Mouse (Mus musculus) kidney, embryonic 16.5 days (tissue): ENCODE data around the gene Scgb1b20. TPM values are rescaled to one million over a fixed set of nuclear protein-coding genes. Genes with fewer than 3 reads are reported as not detected.
"Not testable (repeated sequence)": the region's sequence is repeated elsewhere in the genome, so short reads cannot be mapped to it uniquely, and the experiment has no call there.

Source experiments
- ATAC-seq: fragments of 200-750 bp; cut with Nextera tagmentation; 2 replicates; pipeline ENCODE4 v1.8.0; 2017; ENCODE audit warnings: moderate TSS enrichment; ENCODE audit not compliant: low FRiP score, low TSS enrichment
- H3K27ac ChIP-seq: fragments of 300-500 bp; sonication (generic); 2 replicates; pipeline ENCODE4 v1.5.1; 2014; ENCODE audit warnings: low read length
- H3K27me3 ChIP-seq: fragments of 300-500 bp; sonication (generic); 2 replicates; pipeline ENCODE4 v1.6.1; 2014; ENCODE audit warnings: low read length, control low read depth, mixed read lengths; ENCODE audit not compliant: insufficient read depth
- H3K36me3 ChIP-seq: fragments of 300-500 bp; sonication (generic); 2 replicates; pipeline ENCODE4 v1.6.1; 2014; ENCODE audit warnings: low read length, control low read depth, mixed read lengths; ENCODE audit not compliant: insufficient read depth
- H3K4me1 ChIP-seq: fragments of 300-500 bp; sonication (generic); 2 replicates; pipeline ENCODE4 v1.6.1; 2014; ENCODE audit warnings: low read length, control low read depth, mixed read lengths; ENCODE audit not compliant: insufficient read depth
- H3K4me2 ChIP-seq: fragments of 300-500 bp; sonication (generic); replicated peaks from 2 replicates; pipeline ENCODE4 v1.6.1; 2014; ENCODE audit warnings: low read depth, low read length
- H3K4me3 ChIP-seq: fragments of 300-500 bp; sonication (generic); 2 replicates; pipeline ENCODE4 v1.5.1; 2014; ENCODE audit warnings: mild to moderate bottlenecking, low read length
- H3K9ac ChIP-seq: fragments of 300-500 bp; sonication (generic); replicated peaks from 2 replicates; pipeline ENCODE4 v1.6.1; 2014; ENCODE audit warnings: low read length
- H3K9me3 ChIP-seq: fragments of 300-500 bp; sonication (generic); 2 replicates; pipeline ENCODE4 v1.6.1; 2016; ENCODE audit warnings: low read length, control low read depth
- WGBS: fragments of 180-500 bp; shearing (Covaris S2); extraction: QIAGEN DNeasy Blood & Tissue Kit; methylation state at CpG from one replicate; pipeline ENCODE4 v1.1.7; 2014; 5-methylcytosine and 5-hydroxymethylcytosine counted together
- polyA plus RNA-seq: library from polyadenylated mRNA; unstranded; fragments of >200 nt; fragmentation: Nextera tagmentation; extraction: Ambion mirVana; gene quantifications from 2 replicates; pipeline ENCODE4 v1.2.1, GENCODE M21; 2015

Scgb1b20 gene
- polyA plus RNA-seq = not detected in 2 replicates

GRCm38 (mm10) chr7:33372934-33373333 is at the start of gene Scgb1b20:
Gene Scgb1b20, plus strand, starts transcription at chr7:33373234.
- 81% methylated on average over 4 of the region's 4 CpGs for WGBS
- H3K27ac ChIP-seq, H3K4me1 ChIP-seq, H3K9me3 ChIP-seq, H3K9ac ChIP-seq, H3K4me2 ChIP-seq, H3K36me3 ChIP-seq, ATAC-seq, H3K4me3 ChIP-seq, H3K27me3 ChIP-seq: not testable (repeated sequence)

- H3K4me3 ChIP-seq, H3K9ac ChIP-seq, H3K27ac ChIP-seq, H3K4me1 ChIP-seq, ATAC-seq, H3K4me2 ChIP-seq, H3K9me3 ChIP-seq, H3K36me3 ChIP-seq, H3K27me3 ChIP-seq: not testable (repeated sequence)
- WGBS = 79% methylated on average over 2 of the region's 2 CpGs
Measured at GRCm38 (mm10) chr7:33366222-33366621, 6.8 kb upstream of the Scgb1b20 start, which contains the start of gene Scgb2b20. Gene Scgb2b20, minus strand, starts transcription at chr7:33366322.

- not testable (repeated sequence) for H3K27me3 ChIP-seq, ATAC-seq, H3K36me3 ChIP-seq, H3K4me2 ChIP-seq, H3K4me3 ChIP-seq, H3K4me1 ChIP-seq, H3K27ac ChIP-seq, H3K9ac ChIP-seq
- peaks cover 17% of the 10 kb centered on the region for H3K9me3 ChIP-seq
Measured at GRCm38 (mm10) chr7:33399749-33400148, 26.7 kb downstream of the Scgb1b20 start.

GRCm38 (mm10) chr7:33401650-33402049 is 28.6 kb downstream of the Scgb1b20 start:
- ATAC-seq = no peak
- Histone ChIP-seq H3K27ac (no peak overlapping the region), H3K27me3 (no peaks in the 10 kb centered on the region), H3K4me1 (no peaks in the 10 kb centered on the region), H3K9ac (no peak overlapping the region), H3K9me3 (peaks cover 17% of the 10 kb centered on the region), H3K4me3 (no peak overlapping the region), H3K4me2 (no peak overlapping the region), H3K36me3 (no peaks in the 10 kb centered on the region)
- WGBS = 79% methylated on average over 1 of the region's 1 CpGs

- H3K4me2 ChIP-seq, H3K4me3 ChIP-seq, H3K4me1 ChIP-seq, H3K27me3 ChIP-seq, H3K27ac ChIP-seq, H3K36me3 ChIP-seq, H3K9ac ChIP-seq, ATAC-seq: not testable (repeated sequence)
- peaks cover 12% of the 10 kb centered on the region for H3K9me3 ChIP-seq
- 58% methylated on average over 1 of the region's 1 CpGs for WGBS
Measured at GRCm38 (mm10) chr7:33409681-33410080, 36.6 kb downstream of the Scgb1b20 start.

Other genes with a start within 250 kb of the Scgb1b20 start
- gene Scgb2b18, start 199.4 kb upstream of the Scgb1b20 start, polyA plus RNA-seq = not detected in 2 replicates
- gene Scgb1b18, start 187.7 kb upstream of the Scgb1b20 start, polyA plus RNA-seq = not detected in 2 replicates
- not detected in 2 replicates for gene Scgb2b19, start 92.9 kb upstream of the Scgb1b20 start, polyA plus RNA-seq
- gene Scgb1b19, start 85.9 kb upstream of the Scgb1b20 start, polyA plus RNA-seq = not detected in 2 replicates
- gene Scgb2b20, start 6.9 kb upstream of the Scgb1b20 start, polyA plus RNA-seq = not detected in 2 replicates
- not detected in 2 replicates for gene Scgb2b21, start 147.2 kb downstream of the Scgb1b20 start, polyA plus RNA-seq